Mouse (Mus musculus) embryonic facial prominence, embryonic 12.5 days (tissue): ENCODE data around the gene Rnaseh2a. TPM values are rescaled to one million over a fixed set of nuclear protein-coding genes. Genes with fewer than 3 reads are reported as not detected.

Source experiments
- ATAC-seq: fragments of 200-750 bp; cut with Nextera tagmentation; 2 replicates; pipeline ENCODE4 v1.8.0; 2017; ENCODE audit not compliant: insufficient number of reproducible peaks, insufficient read depth, low FRiP score, low TSS enrichment
- H3K27ac ChIP-seq: fragments of 300-500 bp; sonication (generic); 2 replicates; pipeline ENCODE4 v1.5.1; 2016; ENCODE audit warnings: mild to moderate bottlenecking
- H3K27me3 ChIP-seq: fragments of 300-500 bp; sonication (generic); 2 replicates; pipeline ENCODE4 v1.6.1; 2016; ENCODE audit warnings: mild to moderate bottlenecking, moderate library complexity
- H3K36me3 ChIP-seq: fragments of 300-500 bp; sonication (generic); 2 replicates; pipeline ENCODE4 v1.6.1; 2016; ENCODE audit warnings: mild to moderate bottlenecking
- H3K4me1 ChIP-seq: fragments of 300-500 bp; sonication (generic); 2 replicates; pipeline ENCODE4 v1.6.1; 2016
- H3K4me2 ChIP-seq: fragments of 300-500 bp; sonication (generic); replicated peaks from 2 replicates; pipeline ENCODE4 v1.6.1; 2016; ENCODE audit warnings: mild to moderate bottlenecking, moderate library complexity
- H3K4me3 ChIP-seq: fragments of 300-500 bp; sonication (generic); 2 replicates; pipeline ENCODE4 v1.5.1; 2016; ENCODE audit warnings: mild to moderate bottlenecking
- H3K9ac ChIP-seq: fragments of 300-500 bp; sonication (generic); 2 replicates; pipeline ENCODE4 v1.6.1; 2016; ENCODE audit warnings: mild to moderate bottlenecking, moderate library complexity
- H3K9me3 ChIP-seq: fragments of 300-500 bp; sonication (generic); 2 replicates; pipeline ENCODE4 v1.6.1; 2016; ENCODE audit warnings: mild to moderate bottlenecking, moderate library complexity
- WGBS: fragments of 180-500 bp; shearing (Covaris S2); methylation state at CpG from one replicate; pipeline ENCODE4 v1.1.7; 2016; 5-methylcytosine and 5-hydroxymethylcytosine counted together
- polyA plus RNA-seq: library from polyadenylated mRNA; unstranded; fragments of >200 nt; fragmentation: Nextera tagmentation; extraction: Ambion mirVana; gene quantifications from 2 replicates; pipeline ENCODE4 v1.2.1, GENCODE M21; 2016

The Rnaseh2a gene
- polyA plus RNA-seq, 1 experiment from 2014 or later: 104 TPM

DNA sequence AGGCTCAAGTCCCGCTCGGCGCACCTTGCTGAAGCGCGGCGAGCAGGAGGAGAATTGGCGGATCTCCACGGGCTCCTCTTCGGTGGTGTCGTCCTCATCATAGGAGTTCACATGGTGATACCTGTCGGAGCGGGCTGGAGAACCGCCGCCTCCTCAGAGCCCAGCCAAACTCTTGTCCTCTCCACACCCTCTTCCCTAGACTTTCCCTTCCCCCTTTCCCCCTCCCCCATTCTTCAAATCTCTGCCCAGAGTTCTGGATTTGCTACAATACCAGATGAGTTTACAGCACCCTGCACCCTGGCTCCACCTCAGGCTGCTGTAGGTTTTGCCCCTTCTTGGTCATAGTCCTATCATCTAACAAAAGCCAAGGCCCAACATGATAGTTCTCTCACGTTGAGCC lies 50.9 kb downstream of the Rnaseh2a start:
- no peak for ATAC-seq
- Histone ChIP-seq H3K4me1 (peaks cover under 1% of the 10 kb centered on the region; the same call in 1 of the 2 replicates), H3K27me3 (peaks cover 46% of the 10 kb centered on the region), H3K9ac (no peak overlapping the region), H3K36me3 (0 out of 2 replicates have a peak, but pooled peaks cover 4% of the 10 kb centered on the region), H3K4me2 (no peak overlapping the region), H3K9me3 (no peaks in the 10 kb centered on the region), H3K27ac (no peak overlapping the region), H3K4me3 (no peak overlapping the region)
- 93% methylated on average over 15 of the region's 15 CpGs for WGBS

GRCm38 (mm10) chr8:84917781-84918180 lies 51.8 kb downstream of the Rnaseh2a start:
- Histone ChIP-seq H3K4me2 (no peak overlapping the region), H3K27me3 (peaks cover 55% of the 10 kb centered on the region), H3K27ac (no peak overlapping the region), H3K4me3 (no peak overlapping the region), H3K9me3 (no peaks in the 10 kb centered on the region), H3K36me3 (0 out of 2 replicates have a peak, but pooled peaks cover 4% of the 10 kb centered on the region), H3K9ac (no peak overlapping the region), H3K4me1 (peaks cover 6% of the 10 kb centered on the region)
- 0 out of 2 replicates have a peak, but pooled peaks have one; percentile 29 for ATAC-seq
- WGBS: 38% methylated on average over 20 of the region's 20 CpGs

- Histone ChIP-seq H3K4me2 (no peak overlapping the region), H3K4me1 (peaks cover 12% of the 10 kb centered on the region), H3K9me3 (no peaks in the 10 kb centered on the region), H3K36me3 (peaks cover 4% of the 10 kb centered on the region; the same call in 1 of the 2 replicates), H3K4me3 (no peak overlapping the region), H3K9ac (no peak overlapping the region), H3K27ac (no peak overlapping the region), H3K27me3 (peaks cover 80% of the 10 kb centered on the region)
- WGBS: 87% methylated on average over 8 of the region's 8 CpGs
- ATAC-seq: no peak
Measured at GRCm38 (mm10) chr8:84915269-84915668, 54.3 kb downstream of the Rnaseh2a start.

GRCm38 (mm10) chr8:84913960-84914359 lies 55.6 kb downstream of the Rnaseh2a start:
- ATAC-seq: no peak
- H3K36me3 ChIP-seq: peaks cover 4% of the 10 kb centered on the region; the same call in 1 of the 2 replicates
- peak overlapping the region; percentile 88 for H3K4me2 ChIP-seq
- H3K9me3 ChIP-seq: no peaks in the 10 kb centered on the region
- H3K27ac ChIP-seq: no peak overlapping the region
- H3K9ac ChIP-seq: peak overlapping the region; percentile 39; the same call in 1 of the 2 replicates
- peaks cover 22% of the 10 kb centered on the region for H3K4me1 ChIP-seq
- H3K4me3 ChIP-seq: peak overlapping the region; percentile 40
- peaks cover 85% of the 10 kb centered on the region for H3K27me3 ChIP-seq
- WGBS: 34% methylated on average over 4 of the region's 4 CpGs

DNA sequence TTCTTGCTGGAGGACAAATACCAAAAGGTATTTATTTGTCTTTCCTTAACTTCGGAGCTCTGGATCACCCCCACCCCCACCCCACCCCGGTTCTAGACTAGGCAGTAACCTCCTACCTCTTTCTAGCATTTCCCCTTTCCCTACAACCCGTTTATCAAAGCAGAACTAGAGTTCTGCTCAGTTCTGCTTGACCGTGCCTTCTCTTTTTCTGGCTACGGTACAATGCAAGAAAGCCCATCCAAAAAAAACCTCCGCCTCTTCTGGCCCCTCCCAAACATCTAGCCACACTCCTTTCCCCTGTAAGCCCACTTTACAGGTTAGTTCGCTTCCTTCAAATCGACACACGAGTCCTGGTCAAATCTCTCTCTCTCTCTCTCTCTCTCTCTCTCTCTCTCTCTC lies 56.1 kb downstream of the Rnaseh2a start:
- Histone ChIP-seq H3K36me3 (peaks cover 4% of the 10 kb centered on the region; the same call in 1 of the 2 replicates), H3K27me3 (peaks cover 81% of the 10 kb centered on the region), H3K4me1 (peaks cover 23% of the 10 kb centered on the region), H3K9ac (peak overlapping the region; percentile 39; the same call in 1 of the 2 replicates), H3K4me2 (peak overlapping the region; percentile 88), H3K27ac (no peak overlapping the region), H3K9me3 (no peaks in the 10 kb centered on the region), H3K4me3 (peak overlapping the region; percentile 40)
- WGBS: 12% methylated on average over 9 of the region's 9 CpGs
- ATAC-seq: no peak

GRCm38 (mm10) chr8:84912895-84913501 lies 56.6 kb downstream of the Rnaseh2a start:
- peaks cover 76% of the 10 kb centered on the region for H3K27me3 ChIP-seq

DNA sequence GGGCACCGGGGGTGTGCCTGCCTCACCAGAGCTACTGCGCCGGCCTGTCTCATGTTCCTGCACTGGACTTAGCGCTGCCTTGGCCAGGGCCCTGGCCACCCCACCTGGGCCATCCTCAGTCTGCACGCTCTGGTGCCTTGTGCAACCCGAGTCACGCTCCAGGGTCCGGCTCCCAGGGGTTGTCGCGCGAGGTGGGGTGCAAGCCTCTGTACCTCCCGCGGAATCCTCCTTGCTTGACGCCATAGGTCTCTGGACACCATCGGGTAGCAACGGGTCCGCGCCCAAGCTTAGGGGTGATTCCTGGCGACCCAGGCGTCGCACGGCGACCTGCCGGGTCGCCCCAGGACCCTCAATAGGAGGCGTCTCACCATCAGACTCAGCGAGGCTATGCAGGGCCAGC lies 57.2 kb downstream of the Rnaseh2a start:
- Histone ChIP-seq H3K9me3 (no peaks in the 10 kb centered on the region), H3K9ac (no peak overlapping the region; the same call in 1 of the 2 replicates), H3K4me1 (peaks cover 23% of the 10 kb centered on the region), H3K4me2 (peak overlapping the region; percentile 88), H3K27me3 (peaks cover 70% of the 10 kb centered on the region), H3K36me3 (peaks cover 4% of the 10 kb centered on the region; the same call in 1 of the 2 replicates), H3K4me3 (peak overlapping the region; percentile 40), H3K27ac (no peak overlapping the region)
- 19% methylated on average over 27 of the region's 27 CpGs for WGBS
- no peak for ATAC-seq

More at GRCm38 (mm10) chr8:84912895-84913501, 56.6 kb downstream of the Rnaseh2a start:
- Histone ChIP-seq H3K4me2 (peak overlapping the region; percentile 88), H3K27ac (no peak overlapping the region), H3K4me3 (peak overlapping the region; percentile 40), H3K9ac (peak overlapping the region; percentile 39; the same call in 1 of the 2 replicates), H3K9me3 (no peaks in the 10 kb centered on the region), H3K36me3 (peaks cover 4% of the 10 kb centered on the region; the same call in 1 of the 2 replicates), H3K4me1 (peaks cover 23% of the 10 kb centered on the region)
- no peak for ATAC-seq
- 1% methylated on average over 55 of the region's 55 CpGs for WGBS

DNA sequence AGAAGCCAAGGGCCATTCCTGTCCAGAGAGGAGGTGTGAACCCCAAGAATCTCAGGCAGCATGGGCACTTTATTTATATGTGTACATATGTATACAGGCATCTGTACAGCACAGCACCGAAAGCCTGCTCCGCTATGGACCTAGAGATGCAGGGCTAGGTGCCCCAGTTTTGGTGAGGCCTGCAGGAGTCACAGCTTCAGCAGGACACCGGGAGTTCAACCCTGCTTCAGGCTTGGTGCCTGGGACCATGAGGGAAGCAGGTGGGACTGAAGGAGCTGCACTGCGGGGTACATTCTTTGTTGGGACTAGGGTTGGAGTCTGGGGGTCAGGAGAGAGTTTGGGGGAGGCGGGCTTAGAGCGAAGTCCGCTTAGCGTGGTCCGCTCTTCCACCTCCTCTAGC lies 57.7 kb downstream of the Rnaseh2a start:
- H3K27me3 ChIP-seq: peaks cover 69% of the 10 kb centered on the region
- no peak overlapping the region for H3K27ac ChIP-seq
- no peak overlapping the region for H3K4me2 ChIP-seq
- peaks cover 4% of the 10 kb centered on the region; the same call in 1 of the 2 replicates for H3K36me3 ChIP-seq
- H3K9me3 ChIP-seq: no peaks in the 10 kb centered on the region
- H3K4me1 ChIP-seq: peaks cover 23% of the 10 kb centered on the region
- 81% methylated on average over 9 of the region's 9 CpGs for WGBS
- ATAC-seq: no peak
- no peak overlapping the region for H3K4me3 ChIP-seq
- H3K9ac ChIP-seq: no peak overlapping the region

DNA sequence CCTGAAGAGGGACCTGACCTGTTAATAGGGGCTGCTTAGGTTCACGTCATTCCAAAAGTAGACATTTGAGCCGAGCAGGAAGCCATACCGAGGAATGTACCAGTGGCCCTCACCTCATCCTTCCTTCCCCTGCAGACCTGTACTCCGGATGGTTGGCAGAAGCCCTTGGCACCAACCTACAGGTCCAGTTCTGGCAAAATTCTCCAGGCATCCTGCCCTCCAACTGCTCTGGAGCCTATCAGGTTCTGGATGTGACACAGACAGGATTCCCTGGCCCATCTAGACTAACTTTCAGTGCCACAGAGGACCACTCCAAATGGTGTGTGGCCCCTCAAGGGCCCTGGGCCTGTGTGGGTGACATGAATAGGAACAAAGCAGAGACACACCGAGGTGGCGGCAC lies 59.0 kb downstream of the Rnaseh2a start:
- H3K4me1 ChIP-seq: peaks cover 23% of the 10 kb centered on the region
- no peaks in the 10 kb centered on the region for H3K9me3 ChIP-seq
- H3K9ac ChIP-seq: no peak overlapping the region
- ATAC-seq: no peak
- H3K27ac ChIP-seq: no peak overlapping the region
- H3K4me3 ChIP-seq: no peak overlapping the region
- peaks cover 58% of the 10 kb centered on the region for H3K27me3 ChIP-seq
- no peaks in the 10 kb centered on the region; the same call in 1 of the 2 replicates for H3K36me3 ChIP-seq
- WGBS: 76% methylated on average over 6 of the region's 6 CpGs
- no peak overlapping the region for H3K4me2 ChIP-seq

DNA sequence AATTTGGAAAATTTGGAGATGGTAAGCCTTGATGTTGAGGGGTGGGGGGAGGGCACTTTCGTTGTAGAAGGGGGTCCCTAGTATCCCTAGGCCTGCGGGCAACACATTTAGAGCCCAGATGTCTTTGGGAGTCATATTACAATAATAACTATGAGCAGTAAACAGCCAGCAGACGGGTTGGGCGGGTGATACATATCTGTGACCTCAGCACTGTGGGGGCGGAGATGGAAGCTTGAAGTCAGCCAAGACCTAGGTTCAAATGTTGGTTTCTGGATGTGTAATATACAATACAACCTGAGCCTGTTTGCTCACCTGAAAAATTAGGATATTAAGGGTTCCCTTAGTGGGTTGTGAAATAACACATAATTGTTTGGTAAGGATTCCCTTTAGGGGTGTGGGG lies 59.6 kb downstream of the Rnaseh2a start:
- Histone ChIP-seq H3K4me2 (peak overlapping the region; percentile 68; the same call in 1 of the 2 replicates), H3K27me3 (peaks cover 53% of the 10 kb centered on the region), H3K9ac (no peak overlapping the region; the same call in 1 of the 2 replicates), H3K36me3 (no peaks in the 10 kb centered on the region; the same call in 1 of the 2 replicates), H3K4me3 (0 out of 2 replicates have a peak overlapping the region, but pooled peaks have one; percentile 51), H3K9me3 (no peaks in the 10 kb centered on the region), H3K4me1 (peaks cover 23% of the 10 kb centered on the region), H3K27ac (no peak overlapping the region)
- 56% methylated on average over 5 of the region's 5 CpGs for WGBS
- ATAC-seq: no peak

- Histone ChIP-seq H3K9ac (peak overlapping the region; percentile 63), H3K4me3 (peak overlapping the region; percentile 51), H3K9me3 (no peaks in the 10 kb centered on the region), H3K27me3 (peaks cover 50% of the 10 kb centered on the region), H3K4me2 (peak overlapping the region; percentile 68), H3K36me3 (no peaks in the 10 kb centered on the region; the same call in 1 of the 2 replicates), H3K4me1 (peaks cover 23% of the 10 kb centered on the region), H3K27ac (no peak overlapping the region)
- 0 out of 2 replicates have a peak, but pooled peaks have one; percentile 25 for ATAC-seq
- WGBS: 49% methylated on average over 20 of the region's 20 CpGs
Measured at GRCm38 (mm10) chr8:84909162-84909767, 60.3 kb downstream of the Rnaseh2a start.
